Mouse (Mus musculus): Measurements from ENCODE around the gene Baiap2.
A peak's percentile ranks its signal among the peaks of the same experiment; 100 is the strongest.

Baiap2 gene

GRCm38 (mm10) chr11:119919897-119920296 lies 22.7 kb upstream of the Baiap2 start:
- peak; percentile 75 for DNase-seq (ENCODE audit: extremely low spot score, low spot score)

DNA sequence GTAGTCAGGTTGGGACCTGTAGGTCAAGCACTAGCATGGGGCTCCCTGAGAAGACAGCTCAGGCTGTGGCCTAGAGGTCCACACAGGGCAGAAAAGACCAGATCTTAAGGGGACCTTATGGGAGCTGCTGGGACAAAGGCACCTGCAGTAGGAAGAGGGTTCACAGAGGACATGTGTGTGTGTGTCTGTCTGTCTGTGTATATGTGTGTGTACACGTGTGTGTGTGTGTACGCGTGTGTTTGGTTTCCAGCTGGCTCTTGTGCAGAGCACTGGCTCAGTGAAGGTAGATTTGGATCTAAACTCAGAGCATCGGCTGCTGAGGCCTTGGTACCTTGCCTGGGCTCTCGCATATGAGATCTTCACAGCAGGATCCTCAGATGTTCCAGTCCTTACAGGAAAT lies 21.9 kb upstream of the Baiap2 start:
- DNase-seq (ENCODE audit: extremely low spot score, low spot score) = no peak

- DNase-seq (ENCODE audit: extremely low spot score, low spot score) = no peak
Observed at GRCm38 (mm10) chr11:119925176-119925575, 17.4 kb upstream of the Baiap2 start.

GRCm38 (mm10) chr11:119926762-119927161 lies 15.8 kb upstream of the Baiap2 start:
- DNase-seq (ENCODE audit: extremely low spot score, low spot score) = no peak

- no peak for DNase-seq (ENCODE audit: extremely low spot score, low spot score)
Observed at GRCm38 (mm10) chr11:119928023-119928681, 14.4 kb upstream of the Baiap2 start.

DNA sequence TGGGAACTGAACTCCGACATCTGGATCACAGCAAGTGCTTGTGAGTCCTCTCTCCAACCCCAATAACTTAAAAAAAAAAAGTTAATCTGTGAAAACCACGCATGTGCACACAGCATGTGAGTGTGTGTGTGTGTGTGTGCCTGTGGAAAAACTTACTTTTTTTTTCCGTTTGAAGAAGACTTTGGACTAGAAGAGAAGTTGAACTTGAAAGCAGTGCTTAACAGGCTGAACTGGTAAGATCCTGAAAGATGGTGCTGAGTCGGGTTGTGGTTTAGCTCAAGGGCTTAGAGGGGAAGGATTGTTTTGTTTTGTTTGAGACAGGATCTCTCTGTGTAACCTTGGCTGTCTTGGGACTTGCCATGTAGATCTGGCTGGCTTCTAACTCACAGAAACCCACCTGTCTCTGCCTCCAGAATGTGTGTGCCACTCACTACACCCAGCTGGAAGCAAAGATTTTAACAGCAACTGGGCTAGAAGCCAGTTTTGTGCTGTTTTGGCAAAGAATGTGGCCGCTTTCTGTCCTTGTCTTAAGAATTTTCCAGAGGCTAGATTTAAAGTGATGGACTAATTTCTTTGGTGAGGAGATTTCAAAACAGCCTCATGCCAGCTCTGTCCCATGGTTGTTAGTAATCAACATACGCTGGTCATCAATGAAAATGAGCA lies 12.8 kb upstream of the Baiap2 start:
- no peak for DNase-seq (ENCODE audit: extremely low spot score, low spot score)

DNA sequence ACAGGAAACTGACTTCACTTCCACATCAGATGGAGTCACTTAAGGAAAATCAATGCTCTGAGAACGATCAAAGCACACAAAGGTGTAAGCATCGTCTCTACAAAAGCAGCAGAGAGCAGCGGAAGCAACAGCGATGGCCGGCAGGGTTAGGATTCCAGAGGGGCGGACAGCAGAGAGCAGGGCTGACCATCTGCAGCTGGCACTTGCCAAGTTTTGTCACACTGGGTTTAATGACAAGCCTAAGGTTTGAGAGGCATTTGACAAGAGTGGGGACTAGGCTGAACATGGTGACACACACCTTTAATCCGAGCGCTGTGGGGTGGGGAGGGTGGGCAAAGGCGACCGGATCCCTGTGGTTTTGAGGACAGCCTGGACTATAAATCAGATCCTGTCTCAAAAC lies 10.8 kb upstream of the Baiap2 start:
- DNase-seq (ENCODE audit: extremely low spot score, low spot score) = no peak

DNA sequence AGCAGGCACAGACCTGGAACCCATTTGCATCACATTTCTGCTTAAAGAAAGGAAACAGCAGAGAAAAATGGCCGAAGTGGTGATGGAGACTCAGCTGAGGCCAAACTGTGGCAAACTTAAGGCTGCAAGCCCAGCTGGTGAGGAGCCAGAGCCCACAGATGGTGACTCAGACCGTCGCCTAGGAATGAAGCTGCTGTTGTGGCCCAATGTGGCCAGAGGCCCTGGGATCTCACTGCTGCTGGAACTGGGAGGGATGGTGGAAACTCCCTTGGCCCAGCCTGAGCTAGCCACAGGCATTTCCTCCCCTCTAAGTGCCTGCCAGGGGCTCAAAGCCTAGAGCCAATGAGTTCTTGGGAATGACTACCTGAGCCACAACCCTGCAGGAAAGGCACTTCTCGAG lies 9.4 kb upstream of the Baiap2 start:
- no peak for DNase-seq (ENCODE audit: extremely low spot score, low spot score)

- no peak for DNase-seq (ENCODE audit: extremely low spot score, low spot score)
Observed at GRCm38 (mm10) chr11:119933819-119934583, 8.6 kb upstream of the Baiap2 start.

- DNase-seq (ENCODE audit: extremely low spot score, low spot score) = no peak
Observed at GRCm38 (mm10) chr11:119934773-119935172, 7.8 kb upstream of the Baiap2 start.

DNA sequence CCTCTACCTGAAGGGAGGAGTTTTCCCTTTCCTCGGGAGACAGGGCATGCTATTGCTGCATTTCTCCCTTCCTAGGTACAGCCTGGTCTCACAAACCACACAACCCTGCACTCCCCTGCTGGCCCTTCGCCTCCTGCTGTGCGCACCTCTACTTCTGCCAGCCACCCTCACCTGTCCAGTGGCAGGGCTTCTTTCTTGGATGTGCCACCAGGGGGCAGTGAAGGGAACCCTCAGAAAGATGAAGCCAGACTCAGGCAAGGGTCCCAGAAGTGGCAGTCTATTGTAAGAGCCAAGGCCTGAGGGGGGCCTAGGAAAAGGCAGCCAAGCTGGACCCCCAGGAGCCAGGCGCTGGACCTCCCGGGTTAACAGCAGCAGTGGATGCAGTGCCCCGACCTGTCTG lies 7.1 kb upstream of the Baiap2 start:
- DNase-seq (ENCODE audit: extremely low spot score, low spot score) = peak; percentile 74

GRCm38 (mm10) chr11:119936456-119936855 lies 6.1 kb upstream of the Baiap2 start:
- DNase-seq (ENCODE audit: extremely low spot score, low spot score) = no peak

DNA sequence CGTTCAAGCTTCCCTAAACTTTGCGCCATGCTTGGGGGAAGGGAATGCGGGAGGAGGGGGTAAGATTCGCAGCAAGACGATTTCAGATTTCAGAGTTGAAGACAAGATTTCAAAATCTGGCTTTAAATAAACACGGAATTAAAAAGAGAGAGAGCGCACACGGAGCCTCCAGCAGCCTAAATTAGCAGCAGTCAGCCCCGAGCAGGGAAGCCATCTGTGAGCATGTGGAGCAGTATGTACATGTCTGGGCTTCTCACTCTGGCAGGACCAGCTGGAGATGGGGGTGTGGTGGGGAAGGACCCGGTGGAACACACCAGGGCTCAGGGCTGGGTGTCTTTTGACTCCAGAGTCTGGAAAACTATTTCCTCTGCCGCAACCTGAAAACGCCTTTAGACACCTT lies 5.3 kb upstream of the Baiap2 start:
- DNase-seq (ENCODE audit: extremely low spot score, low spot score) = no peak

- no peak for DNase-seq (ENCODE audit: extremely low spot score, low spot score)
Observed at GRCm38 (mm10) chr11:119937772-119938502, 4.6 kb upstream of the Baiap2 start.

- no peak for DNase-seq (ENCODE audit: extremely low spot score, low spot score)
Observed at GRCm38 (mm10) chr11:119939073-119939710, 3.4 kb upstream of the Baiap2 start.

DNA sequence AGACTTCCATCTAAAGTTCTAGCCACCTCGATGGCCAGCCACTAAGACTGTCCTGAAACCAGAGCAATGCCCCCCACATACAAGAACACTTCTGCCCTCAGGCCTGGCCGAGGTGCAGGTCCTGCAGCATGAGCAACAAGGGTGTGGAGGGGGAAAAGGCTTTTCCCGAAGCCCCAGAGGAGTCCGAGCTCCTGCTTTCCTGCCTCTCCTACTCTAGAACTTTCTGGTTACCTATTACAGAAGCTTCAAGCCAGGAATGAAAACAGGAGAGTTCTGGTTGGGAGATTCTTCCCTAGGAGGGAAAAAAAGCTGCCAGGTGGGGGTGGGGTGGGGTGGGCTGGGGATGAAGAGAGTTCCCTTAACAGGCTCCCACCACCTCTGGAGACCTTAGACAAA lies 2.9 kb upstream of the Baiap2 start:
- DNase-seq (ENCODE audit: extremely low spot score, low spot score) = no peak

GRCm38 (mm10) chr11:119940142-119940541 lies 2.4 kb upstream of the Baiap2 start:
- no peak for DNase-seq (ENCODE audit: extremely low spot score, low spot score)

- no peak for DNase-seq (ENCODE audit: extremely low spot score, low spot score)
Observed at GRCm38 (mm10) chr11:119941794-119942193, 769 bp upstream of the Baiap2 start.

GRCm38 (mm10) chr11:119942201-119942726 lies 299 bp upstream of the Baiap2 start:
- DNase-seq (ENCODE audit: extremely low spot score, low spot score) = peak; percentile 82

DNA sequence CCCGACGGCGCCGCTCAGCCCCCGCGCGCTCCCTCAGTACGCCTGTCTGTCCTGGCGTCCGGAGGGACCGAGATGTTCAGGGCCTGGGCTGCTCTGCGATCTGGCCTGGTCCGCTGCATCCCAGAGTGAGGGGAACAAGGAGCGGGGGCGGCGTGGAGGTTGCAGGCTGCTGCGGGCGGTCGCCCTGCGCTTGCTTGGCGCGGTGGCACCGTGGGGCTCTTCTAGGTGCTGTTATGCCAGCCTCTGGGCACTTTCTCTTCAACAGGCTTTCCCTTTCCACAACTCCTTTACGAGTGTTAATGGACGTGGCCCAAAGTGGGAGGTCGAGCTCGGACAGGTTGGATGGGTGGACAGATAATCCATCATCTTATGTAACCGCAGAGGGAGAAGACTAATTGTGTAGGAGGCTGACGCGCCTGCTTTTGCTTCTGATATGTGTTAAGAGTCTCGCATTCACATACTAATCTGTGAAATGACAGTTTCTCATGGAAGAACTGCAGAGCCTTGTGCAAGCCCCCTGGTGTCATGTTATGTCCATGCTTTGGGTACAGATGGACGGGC lies 945 bp downstream of the Baiap2 start:
- DNase-seq (ENCODE audit: extremely low spot score, low spot score) = no peak

- no peak for DNase-seq (ENCODE audit: extremely low spot score, low spot score)
Observed at GRCm38 (mm10) chr11:119945343-119945742, 2.8 kb downstream of the Baiap2 start.

Measured in neural tube, embryonic 10.5 days (tissue).